Mouse (Mus musculus) ES-E14 (cell line): ENCODE results near the gene Pde3a. TPM values are rescaled to one million over a fixed set of nuclear protein-coding genes. Genes with fewer than 3 reads are reported as not detected.

ENCODE experiments used
- DNase-seq: peaks from one replicate; pipeline ENCODE4 v3.0.0-alpha.2; 2013; ENCODE audit warnings: low read depth, low spot score
- H3K27ac ChIP-seq: 2 replicates; pipeline ENCODE4 v1.5.1; 2012; ENCODE audit warnings: low read depth, mild to moderate bottlenecking, low read length, moderate library complexity, mixed read lengths; ENCODE audit not compliant: poor library complexity, insufficient read depth, severe bottlenecking
- H3K36me3 ChIP-seq: 2 replicates; pipeline ENCODE4 v1.6.1; 2012; ENCODE audit warnings: mild to moderate bottlenecking, low read length, moderate library complexity, mixed read lengths; ENCODE audit not compliant: control insufficient read depth, poor library complexity, insufficient read depth, severe bottlenecking
- H3K4me1 ChIP-seq, 2 experiments: fragments of 150-350 bp in 1 of 2; sonication (generic) in 1 of 2; 2 replicates each; pipeline ENCODE4 v1.6.1; 2012; ENCODE audit warnings: low read length in 2 of 2, mild to moderate bottlenecking in 1 of 2, mixed read lengths in 1 of 2; ENCODE audit not compliant: control insufficient read depth in 2 of 2, insufficient read depth in 2 of 2, poor library complexity in 1 of 2
- H3K4me3 ChIP-seq, 2 experiments: fragments of 150-350 bp in 1 of 2; sonication (generic) in 1 of 2; 2 replicates each; pipeline ENCODE4 v1.5.1; 2012; ENCODE audit warnings: low read length in 2 of 2, low read depth in 1 of 2, mild to moderate bottlenecking in 1 of 2, mixed read lengths in 1 of 2; ENCODE audit not compliant: insufficient read depth in 1 of 2, poor library complexity in 1 of 2, severe bottlenecking in 1 of 2
- H3K9ac ChIP-seq: 2 replicates; pipeline ENCODE4 v1.6.1; 2012; ENCODE audit warnings: low read depth, mild to moderate bottlenecking, low read length, mixed read lengths; ENCODE audit not compliant: poor library complexity, insufficient read depth, severe bottlenecking
- H3K9me3 ChIP-seq: fragments of 150-350 bp; sonication (generic); 2 replicates; pipeline ENCODE4 v1.6.1; 2012; ENCODE audit warnings: low read depth, mild to moderate bottlenecking, low read length; ENCODE audit not compliant: control insufficient read depth, insufficient read depth
- CHD2 ChIP-seq: IDR thresholded peaks from 2 replicates; pipeline ENCODE4 v1.6.1; 2014; ENCODE audit warnings: mild to moderate bottlenecking, low read depth, low read length, inconsistent platforms
- HCFC1 ChIP-seq: IDR thresholded peaks from 2 replicates; pipeline ENCODE4 v1.6.1; 2012; ENCODE audit warnings: low read length, inconsistent platforms, borderline replicate concordance; ENCODE audit not compliant: insufficient read depth
- MAFK ChIP-seq: IDR thresholded peaks from 2 replicates; pipeline ENCODE4 v1.6.1; 2014; ENCODE audit warnings: mild to moderate bottlenecking, low read depth, low read length, inconsistent platforms; ENCODE audit not compliant: insufficient read depth
- ZC3H11A ChIP-seq: IDR thresholded peaks from 2 replicates; pipeline ENCODE4 v1.6.1; 2012; ENCODE audit warnings: low read depth, mild to moderate bottlenecking, inconsistent platforms, low read length, borderline replicate concordance
- ZNF384 ChIP-seq: IDR thresholded peaks from 2 replicates; pipeline ENCODE4 v1.6.1; 2012; ENCODE audit warnings: low read depth, low read length, inconsistent platforms
- in situ Hi-C, 2 experiments: fragments of 600-800 bp; cut with MboI; formaldehyde crosslinking; loops; one replicate each; pipeline ENCODE4 v1.15.1; 2025; ENCODE audit warnings: low sequenced_read_pairs in 2 of 2, inconsistent platforms in 1 of 2; ENCODE audit not compliant: unreplicated experiment in 2 of 2
- total RNA-seq: library from RNA; depleted of rRNA; stranded (reverse); fragments of 300-350 nt; gene quantifications from 2 replicates; pipeline ENCODE4 v1.2.3, GENCODE M21; 2012

The Pde3a gene
- total RNA-seq, 1 experiment: 0.36 TPM

- H3K9ac ChIP-seq: no peak overlapping the region
- H3K4me3 ChIP-seq: no peak overlapping the region
- no peak for TF ChIP-seq MAFK
- no peak for TF ChIP-seq ZC3H11A
- no peak for TF ChIP-seq CHD2
- no peak for TF ChIP-seq ZNF384
- TF ChIP-seq HCFC1: no peak
- DNase-seq: no peak
- no peaks in the 10 kb centered on the region for H3K4me1 ChIP-seq
- no peak overlapping the region for H3K27ac ChIP-seq
- H3K36me3 ChIP-seq: no peaks in the 10 kb centered on the region
- no peaks in the 10 kb centered on the region for H3K9me3 ChIP-seq
- in situ Hi-C loops: no loop called here
Measured at GRCm38 (mm10) chr6:141380927-141381326, 131.9 kb downstream of the Pde3a start.

- TF ChIP-seq CHD2 (no peak), ZC3H11A (no peak), HCFC1 (no peak), ZNF384 (no peak), MAFK (no peak)
- in situ Hi-C loops: no loop called here
- Histone ChIP-seq H3K36me3 (no peaks in the 10 kb centered on the region), H3K9me3 (no peaks in the 10 kb centered on the region), H3K9ac (no peak overlapping the region), H3K4me1 (no peaks in the 10 kb centered on the region), H3K4me3 (no peak overlapping the region), H3K27ac (no peak overlapping the region)
- DNase-seq: no peak
Measured at GRCm38 (mm10) chr6:141381473-141381872, 132.4 kb downstream of the Pde3a start.

- Histone ChIP-seq H3K9me3 (no peaks in the 10 kb centered on the region), H3K36me3 (no peaks in the 10 kb centered on the region), H3K4me1 (no peaks in the 10 kb centered on the region), H3K4me3 (no peak overlapping the region), H3K27ac (no peak overlapping the region), H3K9ac (no peak overlapping the region)
- no peak for TF ChIP-seq ZC3H11A
- TF ChIP-seq ZNF384: no peak
- no peak for TF ChIP-seq MAFK
- TF ChIP-seq HCFC1: no peak
- TF ChIP-seq CHD2: no peak
- DNase-seq: no peak
- in situ Hi-C loops: no loop called here
Measured at GRCm38 (mm10) chr6:141381881-141382370, 132.9 kb downstream of the Pde3a start.

GRCm38 (mm10) chr6:141388104-141388503, 139.0 kb downstream of the Pde3a start:
- TF ChIP-seq ZC3H11A (no peak), HCFC1 (no peak)
- H3K4me1 ChIP-seq: no peaks in the 10 kb centered on the region
- no peak overlapping the region for H3K27ac ChIP-seq
- no peaks in the 10 kb centered on the region for H3K36me3 ChIP-seq
- in situ Hi-C loops: no loop called here
- H3K9me3 ChIP-seq: no peaks in the 10 kb centered on the region
- no peak for DNase-seq
- H3K4me3 ChIP-seq: no peak overlapping the region
- H3K9ac ChIP-seq: no peak overlapping the region

- Histone ChIP-seq H3K9me3 (no peaks in the 10 kb centered on the region), H3K4me3 (no peak overlapping the region), H3K4me1 (no peaks in the 10 kb centered on the region), H3K27ac (no peak overlapping the region), H3K9ac (no peak overlapping the region), H3K36me3 (no peaks in the 10 kb centered on the region)
- in situ Hi-C loops: no loop called here
- DNase-seq: no peak
- TF ChIP-seq ZNF384: no peak
- no peak for TF ChIP-seq MAFK
- no peak for TF ChIP-seq HCFC1
- TF ChIP-seq ZC3H11A: no peak
- no peak for TF ChIP-seq CHD2
Measured at GRCm38 (mm10) chr6:141395926-141396325, 146.9 kb downstream of the Pde3a start.
